Comparison of ENCODE assay signal across 10 mouse cellular contexts in genomic region chr17:9428374-9428994, GRCm38 (mm10). TPM values are rescaled to one million over a fixed set of nuclear protein-coding genes. Genes with fewer than 3 reads are reported as not detected.
DNase-seq lines count a peak whose midpoint lies in the region; ATAC-seq lines count a peak whose summit lies in the region.
"Had no signal": no experiment of that assay in that cellular context is flagged by ENCODE, and none has a peak within 500 bp of the region (broad histone marks: within the 10 kb centered on the region; RNA-seq: fewer than 3 reads in every experiment).

No protein-coding gene starts in this region.

- no peak overlapping the region for H3K9ac ChIP-seq in neural tube, embryonic 15.5 days (replicated peaks)
- no peak overlapping the region for H3K9ac ChIP-seq in heart, embryonic 12.5 days

- no peak overlapping the region for H3K4me2 ChIP-seq in neural tube, embryonic 15.5 days
- no peak overlapping the region for H3K4me2 ChIP-seq in heart, embryonic 12.5 days

- H3K36me3 ChIP-seq in neural tube, embryonic 15.5 days = no peaks in the 10 kb centered on the region
- H3K36me3 ChIP-seq in heart, embryonic 12.5 days = no peaks in the 10 kb centered on the region

- peak overlapping the region; percentile 60 for H3K27ac ChIP-seq in neural tube, embryonic 15.5 days (replicated peaks)
- no peak overlapping the region for H3K27ac ChIP-seq in heart, embryonic 12.5 days (ENCODE audit: poor library complexity, severe bottlenecking)

- H3K4me3 ChIP-seq in neural tube, embryonic 15.5 days (replicated peaks) = no peak overlapping the region
- no peak overlapping the region for H3K4me3 ChIP-seq in heart, embryonic 12.5 days

- DNase-seq in frontal cortex, postnatal 10 days (ENCODE audit: low spot score in 2 of 2) = peak; percentile 27 to 55
- DNase-seq in frontal cortex, postnatal 25 days (ENCODE audit: low spot score in 2 of 2) = no peak
- DNase-seq in embryo, embryonic 11 days = peak; percentile 41
- peak; percentile 37 to 44 for DNase-seq in layer of hippocampus, adult 8-10 months (ENCODE audit: low spot score in 2 of 2)
- DNase-seq in natural killer cell, adult 2 months (ENCODE audit: low spot score in 2 of 2) = no peak
- no peak for DNase-seq in heart, adult 8-10 months (ENCODE audit: low spot score)

- peaks cover 15% of the 10 kb centered on the region for H3K4me1 ChIP-seq in neural tube, embryonic 15.5 days
- no peaks in the 10 kb centered on the region for H3K4me1 ChIP-seq in heart, embryonic 12.5 days (replicated peaks)

- 21% methylated on average over 7 of the region's 7 CpGs for whole genome bisulfite sequencing in neural tube, embryonic 15.5 days
- WGBS in heart, embryonic 12.5 days = 72% methylated on average over 7 of the region's 7 CpGs

- no peaks in the 10 kb centered on the region for H3K9me3 ChIP-seq in neural tube, embryonic 15.5 days (replicated peaks)
- no peaks in the 10 kb centered on the region for H3K9me3 ChIP-seq in heart, embryonic 12.5 days (replicated peaks)

- ATAC-seq in neural tube, embryonic 15.5 days (ENCODE audit: low FRiP score) = no peak; the same call in 1 of the 2 replicates
- ATAC-seq in heart, embryonic 12.5 days (ENCODE audit: insufficient number of reproducible peaks, low FRiP score) = no peak

- no peaks in the 10 kb centered on the region for H3K27me3 ChIP-seq in neural tube, embryonic 15.5 days (replicated peaks)
- no peaks in the 10 kb centered on the region for H3K27me3 ChIP-seq in heart, embryonic 12.5 days (replicated peaks)

RNA-seq across cellular contexts. Expression of gene Gm17728, which starts 6.6 kb away (rescaled TPM):
- not detected for total RNA-seq in layer of hippocampus, adult 8-10 months (2022)
- not detected in 2 replicates for polyA plus RNA-seq in neural tube, embryonic 15.5 days (2015; fragmentation: Nextera tagmentation; extraction: Ambion mirVana)
- not detected in 2 replicates for polyA plus RNA-seq in heart, embryonic 12.5 days (2016; fragmentation: Nextera tagmentation; extraction: Ambion mirVana)
- total RNA-seq in heart, adult 8-10 months (2022) = not detected
- total RNA-seq: left cerebral cortex, adult 8-10 months had no signal
- polyA plus RNA-seq: embryonic facial prominence, embryonic 11.5 days had no signal

Comparison
In these comparisons a context has a peak if more than half of its experiments do, and no peak if none do; other contexts are left out.
1. DNase-seq: peak in frontal cortex, postnatal 10 days (2 of 2), embryo, embryonic 11 days (single experiment) and layer of hippocampus, adult 8-10 months (2 of 2); none in frontal cortex, postnatal 25 days (0 of 2), natural killer cell, adult 2 months (0 of 2) and heart, adult 8-10 months (single experiment).